Mouse (Mus musculus): ENCODE data around the gene Cluap1.

- TF ChIP-seq CTCF (IDR thresholded peaks at IDR 0.05; ENCODE audit: low read depth) (no peak), EP300 (IDR thresholded peaks at IDR 0.05; ENCODE audit: low read depth) (no peak)
Measured at GRCm38 (mm10) chr16:3956369-3956768, 47.8 kb downstream of the Cluap1 start.

Measured in liver, postnatal 0 days (tissue).